Mouse (Mus musculus) olfactory bulb, adult 2 months (tissue): ENCODE measurements around the gene Kcnmb4.

Source experiments
- CTCF ChIP-seq: fragments of 200-500 bp; IDR thresholded peaks from 2 replicates; pipeline ENCODE4 v1.5.1; 2012; ENCODE audit warnings: low read depth, mild to moderate bottlenecking, low read length, moderate library complexity; ENCODE audit not compliant: insufficient read depth
- POLR2A ChIP-seq: fragments of 200-500 bp; IDR thresholded peaks from 2 replicates; pipeline ENCODE4 v1.6.1; 2012; ENCODE audit warnings: mild to moderate bottlenecking, low read depth, low read length, moderate library complexity; ENCODE audit not compliant: insufficient read depth

GRCm38 (mm10) chr10:116396966-116397365 lies 76.7 kb downstream of the Kcnmb4 start:
- no peak for TF ChIP-seq CTCF
- no peak for TF ChIP-seq POLR2A
